Mouse (Mus musculus): ENCODE measurements around the gene Lrrc4.
A peak's percentile ranks its signal among the peaks of the same experiment; 100 is the strongest.

Lrrc4 gene

GRCm38 (mm10) chr6:28825894-28826293 is 5.7 kb downstream of the Lrrc4 start:
- no peak for DNase-seq (ENCODE audit: low read depth, low spot score)

GRCm38 (mm10) chr6:28823802-28824201 is 7.7 kb downstream of the Lrrc4 start:
- no peak for DNase-seq (ENCODE audit: low read depth, low spot score)

- DNase-seq (ENCODE audit: low read depth, low spot score) = no peak
Measured at GRCm38 (mm10) chr6:28823375-28823774, 8.2 kb downstream of the Lrrc4 start.

GRCm38 (mm10) chr6:28822296-28822695 is 9.3 kb downstream of the Lrrc4 start:
- no peak for DNase-seq (ENCODE audit: low read depth, low spot score)

GRCm38 (mm10) chr6:28819509-28820358 is 11.8 kb downstream of the Lrrc4 start:
- DNase-seq (ENCODE audit: low read depth, low spot score) = no peak

- DNase-seq (ENCODE audit: low read depth, low spot score) = peak; percentile 25
Measured at GRCm38 (mm10) chr6:28817039-28817438, 14.5 kb downstream of the Lrrc4 start.

- no peak for DNase-seq (ENCODE audit: low read depth, low spot score)
Measured at GRCm38 (mm10) chr6:28814895-28815294, 16.7 kb downstream of the Lrrc4 start.

GRCm38 (mm10) chr6:28813057-28813456 is 18.5 kb downstream of the Lrrc4 start:
- DNase-seq (ENCODE audit: low read depth, low spot score) = no peak

- no peak for DNase-seq (ENCODE audit: low read depth, low spot score)
Measured at GRCm38 (mm10) chr6:28804751-28805150, 26.8 kb downstream of the Lrrc4 start.

GRCm38 (mm10) chr6:28803678-28804279 is 27.8 kb downstream of the Lrrc4 start:
- DNase-seq (ENCODE audit: low read depth, low spot score) = no peak

- DNase-seq (ENCODE audit: low read depth, low spot score) = no peak
Measured at GRCm38 (mm10) chr6:28800976-28801375, 30.6 kb downstream of the Lrrc4 start.

- DNase-seq (ENCODE audit: low read depth, low spot score) = no peak
Measured at GRCm38 (mm10) chr6:28799818-28800217, 31.7 kb downstream of the Lrrc4 start.

GRCm38 (mm10) chr6:28795792-28796515 is 35.6 kb downstream of the Lrrc4 start:
- DNase-seq (ENCODE audit: low read depth, low spot score) = peak; percentile 11

GRCm38 (mm10) chr6:28795380-28795779 is 36.2 kb downstream of the Lrrc4 start:
- no peak for DNase-seq (ENCODE audit: low read depth, low spot score)

GRCm38 (mm10) chr6:28791809-28792208 is 39.7 kb downstream of the Lrrc4 start:
- DNase-seq (ENCODE audit: low read depth, low spot score) = no peak

- no peak for DNase-seq (ENCODE audit: low read depth, low spot score)
Measured at GRCm38 (mm10) chr6:28791183-28791582, 40.4 kb downstream of the Lrrc4 start.

GRCm38 (mm10) chr6:28789685-28790084 is 41.9 kb downstream of the Lrrc4 start:
- DNase-seq (ENCODE audit: low read depth, low spot score) = no peak

- DNase-seq (ENCODE audit: low read depth, low spot score) = no peak
Measured at GRCm38 (mm10) chr6:28787133-28787532, 44.4 kb downstream of the Lrrc4 start.

- no peak for DNase-seq (ENCODE audit: low read depth, low spot score)
Measured at GRCm38 (mm10) chr6:28785770-28786169, 45.8 kb downstream of the Lrrc4 start.

- DNase-seq (ENCODE audit: low read depth, low spot score) = no peak
Measured at GRCm38 (mm10) chr6:28783953-28784352, 47.6 kb downstream of the Lrrc4 start.

- no peak for DNase-seq (ENCODE audit: low read depth, low spot score)
Measured at GRCm38 (mm10) chr6:28783082-28783647, 48.4 kb downstream of the Lrrc4 start.

- no peak for DNase-seq (ENCODE audit: low read depth, low spot score)
Measured at GRCm38 (mm10) chr6:28781696-28782095, 49.9 kb downstream of the Lrrc4 start.
